ENCODE assay signal across 13 mouse cellular contexts in genomic region chr5:36553886-36554285, GRCm38 (mm10). TPM values are rescaled to one million over a fixed set of nuclear protein-coding genes. Genes with fewer than 3 reads are reported as not detected.
A peak's percentile ranks its signal among the peaks of the same experiment; 100 is the strongest.
DNase-seq lines count a peak whose midpoint lies in the region; ATAC-seq lines count a peak whose summit lies in the region.
"Had no signal": no experiment of that assay in that cellular context is flagged by ENCODE, and none has a peak within 500 bp of the region (broad histone marks: within the 10 kb centered on the region; RNA-seq: fewer than 3 reads in every experiment).

No protein-coding gene starts in this region.

- peak; percentile 59 for ATAC-seq in granulocyte monocyte progenitor cell, adult 5-6 weeks (replicated peaks; ENCODE audit: poor library complexity, severe bottlenecking)
- peak; percentile 52; the same call in 1 of the 2 replicates for ATAC-seq in neutrophil, adult 5-6 weeks (ENCODE audit: extremely low read depth, insufficient number of reproducible peaks, low FRiP score, poor library complexity, severe bottlenecking)
- ATAC-seq in midbrain, embryonic 11.5 days (ENCODE audit: low FRiP score) = no peak

- intact Hi-C loops in heart, postnatal 25 days (cut with DNase I) = no loop called here

- peak; percentile 85 for DNase-seq in heart, adult 11 months
- DNase-seq in heart, postnatal 25 days (ENCODE audit: low spot score) = no peak
- peak; percentile 74 for DNase-seq in A20 (ENCODE audit: low read depth, low spot score)
- no peak for DNase-seq in cerebellum, adult 11-12 months
- DNase-seq in midbrain, embryonic 11.5 days (ENCODE audit: low spot score, missing footprints) = no peak
- no peak for DNase-seq in Muller cell, postnatal 12 days (ENCODE audit: inconsistent ontology term)
- DNase-seq: adrenal gland, adult 8-10 months; cerebellum, postnatal 14 days; lung, postnatal 36 days had no signal

- H3K9me3 ChIP-seq in midbrain, embryonic 11.5 days (ENCODE audit: control insufficient read depth, low read length) = no peaks in the 10 kb centered on the region
- H3K9me3 ChIP-seq: forebrain, embryonic 10.5 days had no signal

- peaks cover 3% of the 10 kb centered on the region; the same call in 1 of the 2 replicates for H3K4me1 ChIP-seq in midbrain, embryonic 11.5 days (ENCODE audit: control insufficient read depth, insufficient read depth, low read length)

- no peak overlapping the region for H3K4me3 ChIP-seq in midbrain, embryonic 11.5 days (ENCODE audit: low read depth, low read length)
- H3K4me3 ChIP-seq: forebrain, embryonic 10.5 days had no signal

- H3K27me3 ChIP-seq in midbrain, embryonic 11.5 days (ENCODE audit: control insufficient read depth, insufficient read depth, low read length) = no peaks in the 10 kb centered on the region

- H3K9ac ChIP-seq in midbrain, embryonic 11.5 days (ENCODE audit: low read length) = no peak overlapping the region

- no peak overlapping the region for H3K27ac ChIP-seq in midbrain, embryonic 11.5 days (ENCODE audit: low read depth, low read length)
- H3K27ac ChIP-seq: forebrain, embryonic 10.5 days; kidney, postnatal 0 days had no signal

- H3K36me3 ChIP-seq in midbrain, embryonic 11.5 days (ENCODE audit: control insufficient read depth, insufficient read depth, low read length) = no peaks in the 10 kb centered on the region
- H3K36me3 ChIP-seq: forebrain, embryonic 10.5 days had no signal

- no peak overlapping the region for H3K4me2 ChIP-seq in midbrain, embryonic 11.5 days

- 88% methylated on average over 4 of the region's 4 CpGs for WGBS in midbrain, embryonic 11.5 days

RNA-seq across cellular contexts. Expression of gene Tbc1d14, which starts 39.2 kb away (rescaled TPM):
- total RNA-seq in heart, postnatal 25 days (2021) = 10 to 100 TPM; 14.3 to 14.7 TPM
- 17.9 and 22.6 TPM in 2 replicates for total RNA-seq in granulocyte monocyte progenitor cell, adult 5-6 weeks (2014; fragmentation: Nextera tagmentation)
- total RNA-seq in granulocyte monocyte progenitor cell, adult 5-6 weeks (2017) = 7.2 and 8.7 TPM in 2 replicates
- 141 and 144 TPM in 2 replicates for total RNA-seq in neutrophil, adult 5-6 weeks (2017)
- polyA plus RNA-seq in midbrain, embryonic 11.5 days (2014; fragmentation: Nextera tagmentation; extraction: Ambion mirVana) = 41.2 TPM in 2 replicates

Comparison
In these comparisons a context has a peak if more than half of its experiments do, and no peak if none do; other contexts are left out.
1. DNase-seq: peak in heart, adult 11 months (single experiment) and A20 (single experiment); none in heart, postnatal 25 days (single experiment), cerebellum, adult 11-12 months (single experiment), midbrain, embryonic 11.5 days (single experiment) and Muller cell, postnatal 12 days (single experiment).